Mouse (Mus musculus): Measurements from ENCODE around the gene Aldh16a1. TPM values are rescaled to one million over a fixed set of nuclear protein-coding genes. Genes with fewer than 3 reads are reported as not detected.

The Aldh16a1 gene
- polyA plus RNA-seq, 1 experiment from 2014 or later = 25.7 TPM

DNA sequence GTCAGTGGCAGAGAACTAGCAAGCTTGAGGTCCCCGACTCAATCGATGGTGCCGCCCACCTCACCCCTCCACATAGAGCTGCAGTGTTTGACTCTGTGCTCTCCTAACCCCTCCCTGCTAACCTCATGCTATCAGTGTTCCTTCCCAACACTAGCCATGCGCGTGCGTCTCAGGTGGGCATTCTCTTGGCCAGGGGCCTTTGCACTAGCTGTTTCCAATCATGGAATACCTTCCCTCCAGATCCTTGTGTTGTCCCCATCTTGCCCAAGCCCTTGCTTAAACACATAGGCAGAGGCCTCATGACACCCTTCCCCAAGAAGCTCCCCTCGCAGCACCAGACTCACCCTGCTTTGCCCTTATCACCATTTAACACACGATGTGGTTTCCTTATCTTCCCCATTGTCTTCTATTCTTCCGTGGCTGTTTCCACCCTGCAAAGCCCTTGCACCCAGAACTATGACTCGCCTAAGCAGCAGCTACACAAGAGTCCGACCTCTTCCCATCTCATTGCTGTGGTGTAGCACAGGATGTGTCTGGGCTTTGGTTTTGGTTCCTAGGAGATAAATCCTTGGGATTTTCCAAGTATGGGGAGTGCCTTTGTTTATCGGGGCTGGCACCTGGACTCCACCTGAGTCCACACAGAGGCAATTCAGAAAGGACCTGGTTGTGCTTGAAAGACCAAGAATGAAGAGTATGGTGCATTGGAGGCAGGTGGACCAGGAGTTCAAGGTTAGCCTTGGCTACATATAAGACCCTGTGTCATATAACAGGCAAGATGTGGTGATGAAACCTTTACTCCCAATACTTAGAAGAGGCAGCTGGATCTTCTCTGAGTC lies 17.0 kb downstream of the Aldh16a1 start:
- no peaks in the 10 kb centered on the region for H3K9me3 ChIP-seq (ENCODE audit: control insufficient read depth, low read length)
- H3K4me3 ChIP-seq (ENCODE audit: low read depth, low read length) = no peak overlapping the region
- DNase-seq (ENCODE audit: low spot score, missing footprints) (no peak), ATAC-seq (ENCODE audit: low FRiP score) (no peak)
- no peak overlapping the region; the same call in 1 of the 2 replicates for H3K9ac ChIP-seq (ENCODE audit: low read length)
- no peak overlapping the region for H3K4me2 ChIP-seq
- H3K4me1 ChIP-seq (ENCODE audit: control insufficient read depth, insufficient read depth, low read length) = no peaks in the 10 kb centered on the region; the same call in 1 of the 2 replicates
- no peak overlapping the region; the same call in 1 of the 2 replicates for H3K27ac ChIP-seq (ENCODE audit: low read depth, low read length)
- H3K36me3 ChIP-seq (ENCODE audit: control insufficient read depth, insufficient read depth, low read length) = no peaks in the 10 kb centered on the region
- H3K27me3 ChIP-seq (ENCODE audit: control insufficient read depth, insufficient read depth, low read length) = peaks cover 9% of the 10 kb centered on the region; the same call in 1 of the 2 replicates
- 83% methylated on average over 12 of the region's 12 CpGs for WGBS

GRCm38 (mm10) chr7:45135993-45136567 lies 18.3 kb downstream of the Aldh16a1 start, which contains the start of the genes Gm45713 and Flt3l:
Gene Gm45713 (minus strand): TSS chr7:45136231.
Gene Flt3l (minus strand): TSS chr7:45136432.
- Histone ChIP-seq H3K27ac (ENCODE audit: low read depth, low read length) (no peak within 1 kb of the TSS; the same call in 1 of the 2 replicates), H3K9ac (ENCODE audit: low read length) (peak within 1 kb of the TSS; percentile 59), H3K4me3 (ENCODE audit: low read depth, low read length) (peak within 1 kb of the TSS; percentile 46), H3K4me1 (ENCODE audit: control insufficient read depth, insufficient read depth, low read length) (no peaks in the 10 kb centered on the region; the same call in 1 of the 2 replicates), H3K9me3 (ENCODE audit: control insufficient read depth, low read length) (no peaks in the 10 kb centered on the region), H3K36me3 (ENCODE audit: control insufficient read depth, insufficient read depth, low read length) (no peaks in the 10 kb centered on the region), H3K4me2 (peak within 1 kb of the TSS; percentile 69), H3K27me3 (ENCODE audit: control insufficient read depth, insufficient read depth, low read length) (peaks cover 9% of the 10 kb centered on the region; the same call in 1 of the 2 replicates)
- 6% methylated on average over 29 of the region's 29 CpGs for WGBS
- DNase-seq (ENCODE audit: low spot score, missing footprints) (peak; percentile 99), ATAC-seq (ENCODE audit: low FRiP score) (peak; percentile 81)

- Histone ChIP-seq H3K27me3 (ENCODE audit: control insufficient read depth, insufficient read depth, low read length) (peaks cover 9% of the 10 kb centered on the region; the same call in 1 of the 2 replicates), H3K36me3 (ENCODE audit: control insufficient read depth, insufficient read depth, low read length) (no peaks in the 10 kb centered on the region), H3K9ac (ENCODE audit: low read length) (no peak overlapping the region; the same call in 1 of the 2 replicates), H3K4me3 (ENCODE audit: low read depth, low read length) (no peak overlapping the region; the same call in 1 of the 2 replicates), H3K27ac (ENCODE audit: low read depth, low read length) (no peak overlapping the region), H3K9me3 (ENCODE audit: control insufficient read depth, low read length) (no peaks in the 10 kb centered on the region), H3K4me1 (ENCODE audit: control insufficient read depth, insufficient read depth, low read length) (no peaks in the 10 kb centered on the region; the same call in 1 of the 2 replicates), H3K4me2 (no peak overlapping the region)
- 74% methylated on average over 3 of the region's 3 CpGs for WGBS
- DNase-seq (ENCODE audit: low spot score, missing footprints) (no peak), ATAC-seq (ENCODE audit: low FRiP score) (no peak)
These were observed 19.0 kb downstream of the Aldh16a1 start for GRCm38 (mm10) chr7:45135370-45135769.

- Histone ChIP-seq H3K4me1 (ENCODE audit: control insufficient read depth, insufficient read depth, low read length) (peaks cover 3% of the 10 kb centered on the region), H3K9me3 (ENCODE audit: control insufficient read depth, low read length) (no peaks in the 10 kb centered on the region), H3K4me3 (ENCODE audit: low read depth, low read length) (no peak overlapping the region), H3K36me3 (ENCODE audit: control insufficient read depth, insufficient read depth, low read length) (no peaks in the 10 kb centered on the region), H3K27ac (ENCODE audit: low read depth, low read length) (no peak overlapping the region), H3K9ac (ENCODE audit: low read length) (no peak overlapping the region), H3K27me3 (ENCODE audit: control insufficient read depth, insufficient read depth, low read length) (peaks cover 9% of the 10 kb centered on the region; the same call in 1 of the 2 replicates), H3K4me2 (no peak overlapping the region)
- DNase-seq (ENCODE audit: low spot score, missing footprints) (no peak), ATAC-seq (ENCODE audit: low FRiP score) (peak; percentile 23; the same call in 1 of the 2 replicates)
- 12% methylated on average over 12 of the region's 12 CpGs for WGBS
These were observed 19.8 kb downstream of the Aldh16a1 start for GRCm38 (mm10) chr7:45134544-45135026.

DNA sequence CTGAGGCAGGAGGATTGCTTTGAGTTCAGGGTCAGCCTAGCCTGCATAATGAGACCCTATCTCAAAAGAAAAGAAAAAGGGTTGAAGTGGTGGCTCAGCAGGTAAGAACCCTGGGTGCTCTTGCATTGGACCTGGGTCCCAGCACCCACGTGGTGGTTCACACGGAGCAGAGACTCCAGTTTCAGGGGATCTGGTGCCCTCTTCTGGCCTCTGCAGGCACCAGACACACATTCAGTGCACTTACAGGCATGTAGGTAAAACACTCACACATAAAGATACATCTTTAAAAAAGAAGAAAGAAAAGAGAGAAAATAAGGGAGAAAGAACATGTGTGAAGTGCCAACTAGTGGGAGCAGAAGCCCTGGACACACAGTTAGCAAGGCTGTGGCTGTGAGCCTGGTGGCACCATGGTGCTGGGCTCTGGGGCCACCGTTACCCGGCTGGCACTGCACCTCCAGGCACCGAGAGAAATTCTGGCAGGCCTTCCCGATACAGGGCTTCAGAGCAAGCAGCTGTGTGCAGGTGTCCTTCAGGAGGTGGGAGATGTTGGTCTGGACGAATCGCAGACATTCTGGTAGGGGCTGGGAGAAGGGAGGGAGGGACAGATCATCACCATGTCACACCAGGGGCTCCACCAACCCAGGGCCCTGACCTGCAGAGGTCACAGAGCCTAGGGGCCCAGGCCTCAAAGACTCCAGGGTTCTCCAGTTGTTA lies 20.8 kb downstream of the Aldh16a1 start:
- ATAC-seq (ENCODE audit: low FRiP score) (no peak), DNase-seq (ENCODE audit: low spot score, missing footprints) (no peak)
- WGBS = 85% methylated on average over 8 of the region's 8 CpGs
- no peaks in the 10 kb centered on the region for H3K9me3 ChIP-seq (ENCODE audit: control insufficient read depth, low read length)
- no peak overlapping the region for H3K4me2 ChIP-seq
- no peak overlapping the region for H3K9ac ChIP-seq (ENCODE audit: low read length)
- H3K27ac ChIP-seq (ENCODE audit: low read depth, low read length) = no peak overlapping the region
- H3K36me3 ChIP-seq (ENCODE audit: control insufficient read depth, insufficient read depth, low read length) = no peaks in the 10 kb centered on the region
- peaks cover 8% of the 10 kb centered on the region for H3K4me1 ChIP-seq (ENCODE audit: control insufficient read depth, insufficient read depth, low read length)
- no peak overlapping the region for H3K4me3 ChIP-seq (ENCODE audit: low read depth, low read length)
- peaks cover 9% of the 10 kb centered on the region; the same call in 1 of the 2 replicates for H3K27me3 ChIP-seq (ENCODE audit: control insufficient read depth, insufficient read depth, low read length)

DNA sequence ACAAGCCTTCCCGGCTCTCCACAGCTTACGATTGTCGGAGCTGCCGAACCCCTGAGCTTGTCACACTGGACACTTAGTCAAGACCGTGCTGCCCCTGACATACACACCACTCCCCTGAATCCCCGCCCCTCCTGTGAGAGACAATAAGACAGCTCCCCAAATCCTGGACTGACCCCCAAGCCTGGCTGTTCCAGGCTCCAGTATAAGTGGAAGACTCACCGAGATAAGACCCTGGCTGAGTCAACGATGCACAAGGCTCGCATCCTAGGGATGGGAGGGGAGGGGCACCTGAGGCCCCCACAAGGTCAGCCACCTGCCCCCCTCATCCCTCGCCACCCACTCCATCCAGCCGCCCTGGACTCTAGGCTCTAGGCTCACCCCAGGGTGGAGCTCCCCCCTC lies 22.5 kb downstream of the Aldh16a1 start:
- Histone ChIP-seq H3K4me2 (no peak overlapping the region), H3K9me3 (ENCODE audit: control insufficient read depth, low read length) (no peaks in the 10 kb centered on the region), H3K4me1 (ENCODE audit: control insufficient read depth, insufficient read depth, low read length) (peaks cover 15% of the 10 kb centered on the region), H3K4me3 (ENCODE audit: low read depth, low read length) (no peak overlapping the region), H3K36me3 (ENCODE audit: control insufficient read depth, insufficient read depth, low read length) (peaks cover 7% of the 10 kb centered on the region), H3K27me3 (ENCODE audit: control insufficient read depth, insufficient read depth, low read length) (peaks cover 9% of the 10 kb centered on the region; the same call in 1 of the 2 replicates), H3K9ac (ENCODE audit: low read length) (0 out of 2 replicates have a peak overlapping the region, but pooled peaks have one; percentile 27), H3K27ac (ENCODE audit: low read depth, low read length) (no peak overlapping the region)
- ATAC-seq (ENCODE audit: low FRiP score) (no peak), DNase-seq (ENCODE audit: low spot score, missing footprints) (no peak)
- WGBS = 83% methylated on average over 11 of the region's 11 CpGs

DNA sequence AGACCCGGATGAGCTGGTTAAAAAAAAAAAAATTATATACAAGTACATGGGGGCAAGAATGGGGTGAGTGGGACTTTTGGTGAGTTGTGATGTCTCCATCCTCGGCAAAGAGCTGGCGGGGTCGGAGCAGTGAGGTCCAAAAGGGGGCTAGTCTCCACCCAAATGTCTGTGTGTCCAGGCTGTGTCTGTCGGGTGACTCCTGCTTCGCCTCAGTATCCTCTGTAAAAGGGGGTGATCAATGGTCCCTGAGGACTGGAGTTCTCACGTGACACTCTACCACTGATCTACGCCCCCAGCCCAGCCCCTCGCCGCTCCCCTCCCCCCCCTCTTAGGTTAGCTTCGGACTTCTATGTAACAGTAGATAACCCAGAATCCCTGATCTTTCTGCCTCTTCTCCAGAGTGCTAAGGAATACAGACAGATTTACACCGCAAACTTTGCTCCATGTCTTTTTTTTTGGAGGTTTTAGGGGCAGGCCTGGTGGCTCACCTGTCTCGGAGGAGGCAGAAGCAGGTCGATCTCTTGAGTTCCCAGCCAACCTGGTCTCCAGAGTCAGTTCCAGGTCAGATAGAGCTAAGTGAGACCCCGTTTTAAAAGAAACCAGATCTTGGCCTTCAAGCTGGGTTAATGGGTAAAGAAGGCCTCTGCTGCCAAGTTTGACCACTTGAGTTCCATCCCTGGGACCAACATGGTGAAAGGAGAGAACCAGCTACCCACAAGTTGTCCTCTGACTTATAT lies 24.4 kb downstream of the Aldh16a1 start:
- peaks cover 25% of the 10 kb centered on the region for H3K36me3 ChIP-seq (ENCODE audit: control insufficient read depth, insufficient read depth, low read length)
- WGBS = 52% methylated on average over 15 of the region's 15 CpGs
- peaks cover under 1% of the 10 kb centered on the region; the same call in 1 of the 2 replicates for H3K27me3 ChIP-seq (ENCODE audit: control insufficient read depth, insufficient read depth, low read length)
- H3K9me3 ChIP-seq (ENCODE audit: control insufficient read depth, low read length) = no peaks in the 10 kb centered on the region
- H3K9ac ChIP-seq (ENCODE audit: low read length) = peak overlapping the region; percentile 83
- H3K4me3 ChIP-seq (ENCODE audit: low read depth, low read length) = peak overlapping the region; percentile 96
- ATAC-seq (ENCODE audit: low FRiP score) (no peak), DNase-seq (ENCODE audit: low spot score, missing footprints) (peak; percentile 89)
- H3K4me2 ChIP-seq = peak overlapping the region; percentile 59
- peak overlapping the region; percentile 83 for H3K27ac ChIP-seq (ENCODE audit: low read depth, low read length)
- peaks cover 24% of the 10 kb centered on the region for H3K4me1 ChIP-seq (ENCODE audit: control insufficient read depth, insufficient read depth, low read length)

- H3K36me3 ChIP-seq (ENCODE audit: control insufficient read depth, insufficient read depth, low read length) = peaks cover 25% of the 10 kb centered on the region
- H3K4me1 ChIP-seq (ENCODE audit: control insufficient read depth, insufficient read depth, low read length) = peaks cover 26% of the 10 kb centered on the region
- peak overlapping the region; percentile 59 for H3K4me2 ChIP-seq
- peak overlapping the region; percentile 83 for H3K9ac ChIP-seq (ENCODE audit: low read length)
- no peaks in the 10 kb centered on the region for H3K27me3 ChIP-seq (ENCODE audit: control insufficient read depth, insufficient read depth, low read length)
- DNase-seq (ENCODE audit: low spot score, missing footprints) (no peak), ATAC-seq (ENCODE audit: low FRiP score) (no peak)
- H3K4me3 ChIP-seq (ENCODE audit: low read depth, low read length) = peak overlapping the region; percentile 96
- under 1% methylated on average over 17 of the region's 17 CpGs for WGBS
- peak overlapping the region; percentile 83 for H3K27ac ChIP-seq (ENCODE audit: low read depth, low read length)
- no peaks in the 10 kb centered on the region for H3K9me3 ChIP-seq (ENCODE audit: control insufficient read depth, low read length)
These were observed 25.1 kb downstream of the Aldh16a1 start for GRCm38 (mm10) chr7:45129318-45129717.
